Mouse (Mus musculus) liver, embryonic 16.5 days (tissue): ENCODE measurements around the gene Faim2. TPM values are rescaled to one million over a fixed set of nuclear protein-coding genes. Genes with fewer than 3 reads are reported as not detected.

Source experiments
- ATAC-seq: fragments of 200-750 bp; cut with Nextera tagmentation; 2 replicates; pipeline ENCODE4 v1.8.0; 2017; ENCODE audit warnings: low read depth, mild to moderate bottlenecking, moderate number of reproducible peaks, moderate library complexity
- H3K27ac ChIP-seq: fragments of 300-500 bp; sonication (generic); 2 replicates; pipeline ENCODE4 v1.5.1; 2014; ENCODE audit warnings: mild to moderate bottlenecking, low read length
- H3K27me3 ChIP-seq: fragments of 300-500 bp; sonication (generic); 2 replicates; pipeline ENCODE4 v1.6.1; 2014; ENCODE audit warnings: low read depth, low read length, mixed read lengths; ENCODE audit not compliant: control insufficient read depth, insufficient read depth
- H3K36me3 ChIP-seq: fragments of 300-500 bp; sonication (generic); 2 replicates; pipeline ENCODE4 v1.6.1; 2014; ENCODE audit warnings: mild to moderate bottlenecking; ENCODE audit not compliant: control insufficient read depth, insufficient read depth
- H3K4me1 ChIP-seq: fragments of 300-500 bp; sonication (generic); 2 replicates; pipeline ENCODE4 v1.6.1; 2014; ENCODE audit warnings: low read depth, low read length, mixed read lengths; ENCODE audit not compliant: control insufficient read depth
- H3K4me2 ChIP-seq: fragments of 300-500 bp; sonication (generic); 2 replicates; pipeline ENCODE4 v1.6.1; 2014; ENCODE audit warnings: low read depth, low read length, mixed read lengths
- H3K4me3 ChIP-seq: fragments of 300-500 bp; sonication (generic); 2 replicates; pipeline ENCODE4 v1.5.1; 2014; ENCODE audit warnings: low read depth, mild to moderate bottlenecking, low read length
- H3K9ac ChIP-seq: fragments of 300-500 bp; sonication (generic); 2 replicates; pipeline ENCODE4 v1.6.1; 2014; ENCODE audit warnings: low read depth, low read length
- H3K9me3 ChIP-seq: fragments of 300-500 bp; sonication (generic); replicated peaks from 2 replicates; pipeline ENCODE4 v1.6.1; 2016; ENCODE audit warnings: low read length; ENCODE audit not compliant: control insufficient read depth
- WGBS: fragments of 180-500 bp; shearing (Covaris S2); extraction: QIAGEN DNeasy Blood & Tissue Kit; methylation state at CpG from one replicate; pipeline ENCODE4 v1.1.7; 2014; ENCODE audit not compliant: insufficient replicate concordance; 5-methylcytosine and 5-hydroxymethylcytosine counted together
- polyA plus RNA-seq: library from polyadenylated mRNA; unstranded; fragments of >200 nt; fragmentation: Nextera tagmentation; extraction: Ambion mirVana; gene quantifications from 2 replicates; pipeline ENCODE4 v1.2.1, GENCODE M21; 2015

Faim2 gene
- polyA plus RNA-seq, 1 experiment from 2014 or later = 0.02 TPM

DNA sequence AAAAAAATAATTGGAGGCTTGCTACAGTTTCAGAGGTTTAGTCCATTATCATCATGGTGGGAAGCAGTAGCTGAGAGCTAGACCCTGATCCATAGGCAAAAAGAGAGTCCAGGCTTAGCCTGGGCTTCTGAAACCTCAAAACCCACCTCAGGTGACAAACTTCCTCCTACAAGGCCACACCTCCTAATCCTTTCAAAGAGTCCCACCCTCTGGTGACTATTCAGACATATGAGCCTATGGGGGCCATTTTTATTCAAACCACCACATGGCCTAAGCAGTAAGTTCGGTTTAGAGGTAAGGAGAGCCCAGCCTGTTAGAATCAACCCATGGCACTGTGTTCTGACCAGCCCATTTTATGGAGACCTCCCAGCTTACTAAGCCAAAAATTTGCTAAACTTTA is 52.2 kb downstream of the Faim2 start:
- no peaks in the 10 kb centered on the region for H3K36me3 ChIP-seq
- 59% methylated on average over 1 of the region's 1 CpGs for WGBS
- no peaks in the 10 kb centered on the region for H3K27me3 ChIP-seq
- no peak overlapping the region for H3K4me2 ChIP-seq
- no peak overlapping the region for H3K4me3 ChIP-seq
- no peak overlapping the region for H3K9ac ChIP-seq
- no peaks in the 10 kb centered on the region for H3K9me3 ChIP-seq
- H3K4me1 ChIP-seq = peaks cover 10% of the 10 kb centered on the region
- ATAC-seq = no peak
- H3K27ac ChIP-seq = no peak overlapping the region

DNA sequence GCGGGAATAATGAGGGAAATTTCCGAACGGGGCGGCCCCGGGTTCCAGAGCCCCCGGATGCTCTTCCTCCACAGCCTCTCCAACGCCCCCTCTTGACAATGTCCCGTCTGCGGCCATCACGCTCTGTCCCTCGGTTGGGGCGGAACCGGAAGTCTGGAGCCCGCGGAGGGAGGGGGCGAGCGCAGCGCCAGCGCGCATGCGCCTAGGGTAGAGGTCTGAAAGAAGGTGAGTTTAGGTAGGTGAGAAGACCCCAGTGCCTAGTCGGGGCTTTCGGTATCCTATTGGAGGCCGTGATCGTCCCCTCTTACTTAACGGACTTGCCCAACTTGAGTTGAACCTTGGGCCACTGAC is 53.4 kb downstream of the Faim2 start, which contains the start of gene Bcdin3d:
Bcdin3d (minus strand) TSS at position 155 of the 351 bp plus-strand sequence.
- H3K4me2 ChIP-seq = peak within 1 kb of the TSS; percentile 83
- ATAC-seq = peak; percentile 82
- under 1% methylated on average over 26 of the region's 26 CpGs for WGBS
- peak within 1 kb of the TSS; percentile 83 for H3K4me3 ChIP-seq
- H3K9me3 ChIP-seq = no peaks in the 10 kb centered on the region
- no peaks in the 10 kb centered on the region for H3K36me3 ChIP-seq
- H3K9ac ChIP-seq = peak within 1 kb of the TSS; percentile 82
- no peaks in the 10 kb centered on the region for H3K27me3 ChIP-seq
- H3K27ac ChIP-seq = peak within 1 kb of the TSS; percentile 81
- peaks cover 10% of the 10 kb centered on the region for H3K4me1 ChIP-seq

DNA sequence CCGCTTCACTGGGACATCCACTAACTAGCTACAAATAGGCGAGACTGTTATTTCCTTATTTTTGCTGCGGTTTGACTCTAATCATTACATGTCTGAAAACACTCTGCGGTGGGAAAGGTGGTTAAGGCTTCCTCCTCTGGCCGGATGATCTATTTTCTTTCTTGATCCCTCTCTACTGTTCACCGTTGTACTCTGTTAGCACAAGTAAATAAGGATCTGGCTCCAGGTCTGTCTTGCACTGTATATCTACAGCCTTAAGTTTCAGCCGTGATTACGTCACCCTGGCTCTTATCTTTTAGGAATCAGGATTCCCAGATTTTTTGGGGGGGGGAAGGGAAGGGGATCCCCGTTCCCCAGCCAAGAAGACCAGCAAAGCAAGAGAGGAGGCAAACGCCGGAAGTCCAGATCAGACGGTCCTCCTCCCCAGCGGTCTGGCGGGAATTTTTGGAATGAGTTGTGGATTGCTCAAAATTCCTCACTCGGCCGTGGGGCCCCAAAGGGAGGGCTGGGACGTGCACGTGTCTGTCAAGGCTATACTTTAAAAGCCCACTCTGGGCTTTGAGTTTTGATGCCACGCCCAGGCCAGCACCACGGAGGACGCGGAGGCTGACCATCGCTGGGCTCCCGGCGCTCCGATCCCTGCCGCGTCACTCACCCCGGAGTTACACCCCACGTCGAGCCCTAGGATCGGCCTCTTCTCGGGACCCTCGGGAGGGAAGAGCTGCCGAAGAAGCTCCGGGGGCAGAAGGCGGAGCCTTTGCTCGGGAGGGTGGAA is 54.0 kb downstream of the Faim2 start:
- peak overlapping the region; percentile 81 for H3K27ac ChIP-seq
- H3K36me3 ChIP-seq = no peaks in the 10 kb centered on the region
- H3K9me3 ChIP-seq = no peaks in the 10 kb centered on the region
- WGBS = under 1% methylated on average over 38 of the region's 38 CpGs
- H3K27me3 ChIP-seq = no peaks in the 10 kb centered on the region
- peak overlapping the region; percentile 83 for H3K4me3 ChIP-seq
- peak; percentile 63 for ATAC-seq
- peak overlapping the region; percentile 82 for H3K9ac ChIP-seq
- peak overlapping the region; percentile 83 for H3K4me2 ChIP-seq
- H3K4me1 ChIP-seq = peaks cover 10% of the 10 kb centered on the region

GRCm38 (mm10) chr15:99472972-99473371 is 55.0 kb downstream of the Faim2 start:
- Histone ChIP-seq H3K27me3 (no peaks in the 10 kb centered on the region), H3K36me3 (no peaks in the 10 kb centered on the region), H3K4me2 (no peak overlapping the region), H3K4me1 (peaks cover 10% of the 10 kb centered on the region), H3K9ac (no peak overlapping the region), H3K9me3 (no peaks in the 10 kb centered on the region), H3K27ac (no peak overlapping the region), H3K4me3 (no peak overlapping the region)
- 58% methylated on average over 7 of the region's 7 CpGs for WGBS
- ATAC-seq = no peak

DNA sequence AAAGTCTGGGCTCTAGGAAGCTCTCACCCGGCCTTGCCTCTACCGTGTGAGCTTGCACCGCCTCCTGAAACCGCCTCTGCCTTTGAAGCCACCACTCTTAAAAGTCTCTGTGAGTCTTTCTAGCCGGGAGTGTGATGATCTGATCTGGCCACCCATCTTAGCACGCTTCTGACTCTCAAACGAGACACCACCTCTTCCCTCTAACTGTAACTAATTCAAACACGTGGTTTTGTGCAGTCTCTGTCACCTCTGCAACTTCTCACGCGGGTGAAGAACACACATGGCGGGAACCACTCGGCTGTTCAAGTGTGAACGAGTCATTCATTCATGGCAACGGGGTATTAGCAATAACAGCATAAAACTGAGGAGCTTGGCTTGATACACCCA is 56.3 kb downstream of the Faim2 start:
- no peak for ATAC-seq
- Histone ChIP-seq H3K4me3 (no peak overlapping the region), H3K9ac (no peak overlapping the region), H3K36me3 (no peaks in the 10 kb centered on the region), H3K9me3 (no peaks in the 10 kb centered on the region), H3K27ac (no peak overlapping the region), H3K4me2 (no peak overlapping the region), H3K27me3 (no peaks in the 10 kb centered on the region), H3K4me1 (peaks cover 10% of the 10 kb centered on the region)
- WGBS = 58% methylated on average over 14 of the region's 14 CpGs

GRCm38 (mm10) chr15:99470971-99471676 is 56.8 kb downstream of the Faim2 start:
- H3K4me1 ChIP-seq = peaks cover 10% of the 10 kb centered on the region
- H3K4me2 ChIP-seq = no peak overlapping the region
- H3K4me3 ChIP-seq = no peak overlapping the region
- no peaks in the 10 kb centered on the region for H3K27me3 ChIP-seq
- ATAC-seq = no peak
- 48% methylated on average over 17 of the region's 17 CpGs for WGBS
- no peak overlapping the region for H3K27ac ChIP-seq
- no peaks in the 10 kb centered on the region for H3K36me3 ChIP-seq
- H3K9me3 ChIP-seq = no peaks in the 10 kb centered on the region
- no peak overlapping the region for H3K9ac ChIP-seq

- Histone ChIP-seq H3K4me2 (no peak overlapping the region), H3K9ac (no peak overlapping the region)
- ATAC-seq = no peak
These were observed 57.7 kb downstream of the Faim2 start for GRCm38 (mm10) chr15:99470224-99470761.

GRCm38 (mm10) chr15:99469736-99470135 is 58.2 kb downstream of the Faim2 start:
- H3K9me3 ChIP-seq = no peaks in the 10 kb centered on the region
- H3K9ac ChIP-seq = no peak overlapping the region
- H3K36me3 ChIP-seq = no peaks in the 10 kb centered on the region
- H3K4me1 ChIP-seq = peaks cover 8% of the 10 kb centered on the region
- no peaks in the 10 kb centered on the region for H3K27me3 ChIP-seq
- ATAC-seq = no peak
- H3K4me3 ChIP-seq = no peak overlapping the region
- no peak overlapping the region for H3K4me2 ChIP-seq
- 74% methylated on average over 4 of the region's 4 CpGs for WGBS
- no peak overlapping the region for H3K27ac ChIP-seq

More at GRCm38 (mm10) chr15:99470224-99470761, 57.7 kb downstream of the Faim2 start:
- H3K27me3 ChIP-seq = no peaks in the 10 kb centered on the region
- no peak overlapping the region for H3K27ac ChIP-seq
- H3K36me3 ChIP-seq = no peaks in the 10 kb centered on the region
- no peaks in the 10 kb centered on the region for H3K9me3 ChIP-seq
- 86% methylated on average over 31 of the region's 31 CpGs for WGBS
- H3K4me3 ChIP-seq = no peak overlapping the region
- peaks cover 10% of the 10 kb centered on the region for H3K4me1 ChIP-seq

DNA sequence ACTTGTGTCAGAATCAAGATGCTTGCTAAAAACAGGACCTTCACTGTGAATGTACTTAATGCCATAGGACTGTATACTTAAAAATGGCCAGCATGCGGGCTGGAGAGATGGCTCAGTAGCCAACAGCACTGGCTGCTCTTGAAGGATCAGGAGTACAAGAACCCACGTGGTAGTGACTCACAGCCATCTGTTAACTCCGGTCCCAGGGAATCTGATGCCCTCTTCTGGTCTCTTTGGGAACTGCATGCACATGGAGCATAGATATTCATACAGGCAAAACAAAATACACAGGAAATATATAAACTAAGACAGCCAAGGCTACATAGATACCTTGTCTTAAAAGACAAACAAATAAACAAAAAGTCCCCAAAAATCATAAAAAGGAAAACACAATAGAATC is 58.9 kb downstream of the Faim2 start:
- H3K9me3 ChIP-seq = no peaks in the 10 kb centered on the region
- no peak for ATAC-seq
- H3K4me3 ChIP-seq = no peak overlapping the region
- no peak overlapping the region for H3K4me2 ChIP-seq
- H3K27ac ChIP-seq = no peak overlapping the region
- no peak overlapping the region for H3K9ac ChIP-seq
- 35% methylated on average over 3 of the region's 3 CpGs for WGBS
- no peaks in the 10 kb centered on the region for H3K36me3 ChIP-seq
- H3K4me1 ChIP-seq = peaks cover 7% of the 10 kb centered on the region
- H3K27me3 ChIP-seq = no peaks in the 10 kb centered on the region
